Mouse (Mus musculus) left cerebral cortex, postnatal 4 days (tissue): ENCODE data around the gene Snx9. TPM values are rescaled to one million over a fixed set of nuclear protein-coding genes. Genes with fewer than 3 reads are reported as not detected.
A peak's percentile ranks its signal among the peaks of the same experiment; 100 is the strongest.

Source experiments
- DNase-seq: peaks from one replicate; pipeline ENCODE4 v3.0.0-alpha.2; 2022
- intact Hi-C: fragments of 180-260 bp; cut with DNase I; formaldehyde crosslinking; loops from one replicate; pipeline ENCODE4 v1.15.1; 2025
- total RNA-seq, 2 experiments: library from RNA; stranded (reverse); gene quantifications; 2 replicates each; pipeline ENCODE4 v1.2.3; 2021

The Snx9 gene
- total RNA-seq: 10 to 100 TPM; 10.2 to 10.4 TPM

- peak; percentile 74 for DNase-seq
- intact Hi-C loops: no loop called here
Observed at GRCm38 (mm10) chr17:5841128-5841942, at the start of gene Snx9. Gene Snx9 (plus strand): TSS chr17:5841329.

GRCm38 (mm10) chr17:5792164-5792791 lies 48.9 kb upstream of the Snx9 start:
- intact Hi-C loops: loop anchor here (10.0 kb wide), 1 partner anchor 213 kb away; no protein-coding TSS in a partner anchor

DNA sequence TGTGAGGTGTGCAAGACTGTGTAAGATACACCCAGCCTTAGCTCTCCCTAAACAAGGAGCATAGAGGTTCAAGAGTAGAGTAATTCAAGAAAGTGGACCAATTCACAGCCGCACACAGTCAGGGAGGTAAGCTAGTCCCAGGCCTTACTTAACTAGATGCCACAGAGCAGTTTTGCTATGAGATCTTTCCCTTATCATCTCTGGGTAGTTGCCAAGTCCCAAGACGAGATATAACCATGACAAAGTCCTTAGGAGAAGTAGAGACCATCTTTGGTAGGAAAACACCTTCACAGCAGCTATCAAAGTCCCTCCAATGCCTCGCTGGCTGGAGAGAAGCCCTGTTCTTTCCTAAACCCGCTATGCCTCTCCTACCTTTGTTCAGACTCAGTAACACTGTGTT lies 47.5 kb upstream of the Snx9 start:
- intact Hi-C loops: loop anchor here (10.0 kb wide), 1 partner anchor 211 kb away; no protein-coding TSS in a partner anchor
- no peak for DNase-seq

More at GRCm38 (mm10) chr17:5792164-5792791, 48.9 kb upstream of the Snx9 start:
- no peak for DNase-seq

DNA sequence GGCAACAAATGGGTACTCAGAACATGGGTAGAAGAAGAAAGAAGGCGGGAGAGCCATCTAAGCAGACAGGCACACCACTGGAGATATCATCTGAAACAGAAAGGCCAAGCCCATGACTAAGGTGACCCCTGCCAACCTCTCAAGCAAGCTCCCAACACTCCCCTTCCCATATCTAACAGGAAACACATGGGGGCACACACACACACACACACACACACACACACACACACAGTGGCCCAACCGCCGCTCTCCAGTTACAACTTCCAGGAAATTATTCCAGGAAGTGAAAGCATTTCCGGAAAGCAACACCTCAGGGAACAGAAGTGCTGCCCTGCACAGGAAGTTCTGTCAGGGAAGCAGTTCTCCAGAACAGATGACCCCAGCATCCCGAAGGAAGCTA lies 46.9 kb upstream of the Snx9 start:
- intact Hi-C loops: loop anchor here (10.0 kb wide), 1 partner anchor 211 kb away; no protein-coding TSS in a partner anchor
- no peak for DNase-seq

DNA sequence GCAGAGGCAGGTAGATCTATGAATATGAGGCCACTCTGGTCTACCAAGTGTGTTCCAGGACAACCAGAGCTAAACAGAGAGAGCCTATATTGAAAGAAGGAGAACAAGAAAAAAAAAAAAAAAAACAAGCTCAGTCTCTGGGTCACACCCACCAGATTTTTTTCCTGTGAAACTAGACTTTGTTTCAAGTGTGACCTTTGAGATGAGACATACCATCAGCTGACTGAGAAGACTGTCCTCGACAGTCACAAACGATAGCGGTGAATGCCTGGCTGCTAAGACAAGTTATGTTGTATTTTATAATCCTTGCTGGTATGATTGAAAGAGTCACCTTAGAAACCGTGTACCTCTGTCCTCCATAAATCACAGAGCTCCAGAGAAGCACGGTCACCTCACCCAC lies 45.8 kb upstream of the Snx9 start:
- intact Hi-C loops: loop anchor here (5.0 to 10.0 kb wide), 2 partner anchors 127 to 209 kb away; no protein-coding TSS in a partner anchor
- no peak for DNase-seq

GRCm38 (mm10) chr17:5795878-5796277 lies 45.3 kb upstream of the Snx9 start:
- DNase-seq: peak; percentile 67
- intact Hi-C loops: loop anchor here (2.0 to 10.0 kb wide), 3 partner anchors 91 to 209 kb away; no protein-coding TSS in a partner anchor

GRCm38 (mm10) chr17:5797124-5797760 lies 43.9 kb upstream of the Snx9 start:
- peak; percentile 48 for DNase-seq
- intact Hi-C loops: loop anchor here (2.0 to 10.0 kb wide), 3 partner anchors 90 to 208 kb away; no protein-coding TSS in a partner anchor

DNA sequence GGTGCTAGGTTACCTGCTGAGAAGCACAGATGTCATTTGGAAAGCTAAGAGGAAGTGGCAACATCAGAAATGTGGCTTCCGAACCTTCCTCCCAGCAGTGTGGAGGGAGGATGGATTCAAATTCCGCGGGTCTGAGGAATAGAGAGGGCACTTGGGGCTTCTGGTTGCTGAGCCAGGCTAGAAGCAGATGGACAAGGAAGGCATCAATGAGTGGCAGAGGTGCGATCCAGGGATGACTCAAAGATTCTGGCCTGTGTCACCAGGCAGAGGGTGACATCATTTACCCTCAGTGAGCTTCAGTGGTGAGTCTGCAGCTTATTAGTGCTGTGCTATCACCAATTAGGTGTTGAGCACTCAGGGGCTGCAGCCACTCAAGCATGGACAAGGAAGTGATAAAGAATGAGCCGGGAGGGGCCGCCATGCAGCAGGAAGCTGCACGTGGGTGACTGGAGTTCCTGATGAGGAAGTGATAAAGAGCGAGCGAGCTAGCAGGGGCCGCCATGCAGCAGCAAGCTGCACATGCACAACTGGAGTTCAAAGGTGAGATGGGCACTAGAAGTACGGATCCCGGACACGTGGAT lies 42.8 kb upstream of the Snx9 start:
- intact Hi-C loops: loop anchor here (5.0 to 10.0 kb wide), 2 partner anchors 124 to 206 kb away; no protein-coding TSS in a partner anchor
- DNase-seq: no peak

DNA sequence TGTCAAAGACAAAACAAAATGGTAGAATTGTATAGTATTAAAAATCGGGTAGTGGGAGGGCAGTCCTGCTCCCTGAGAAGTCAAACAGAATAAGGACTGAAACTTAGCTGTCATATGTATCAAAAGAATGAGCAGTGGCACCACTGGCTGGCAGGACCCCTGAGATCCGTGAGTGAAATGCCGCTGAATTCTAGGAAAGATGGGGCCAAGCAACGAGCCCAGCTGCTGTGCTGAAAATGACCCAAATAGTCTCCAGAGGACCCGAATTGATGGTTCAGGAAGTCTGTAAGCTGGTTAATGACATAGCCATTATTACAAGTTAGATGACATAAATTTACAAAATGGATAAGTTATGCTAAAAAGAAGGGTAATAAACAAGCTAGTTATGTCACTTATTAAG lies 42.2 kb upstream of the Snx9 start:
- no peak for DNase-seq
- intact Hi-C loops: loop anchor here (5.0 to 10.0 kb wide), 2 partner anchors 123 to 206 kb away; no protein-coding TSS in a partner anchor

GRCm38 (mm10) chr17:5799396-5800021 lies 41.6 kb upstream of the Snx9 start:
- no peak for DNase-seq
- intact Hi-C loops: loop anchor here (5.0 to 10.0 kb wide), 2 partner anchors 123 to 205 kb away; no protein-coding TSS in a partner anchor

DNA sequence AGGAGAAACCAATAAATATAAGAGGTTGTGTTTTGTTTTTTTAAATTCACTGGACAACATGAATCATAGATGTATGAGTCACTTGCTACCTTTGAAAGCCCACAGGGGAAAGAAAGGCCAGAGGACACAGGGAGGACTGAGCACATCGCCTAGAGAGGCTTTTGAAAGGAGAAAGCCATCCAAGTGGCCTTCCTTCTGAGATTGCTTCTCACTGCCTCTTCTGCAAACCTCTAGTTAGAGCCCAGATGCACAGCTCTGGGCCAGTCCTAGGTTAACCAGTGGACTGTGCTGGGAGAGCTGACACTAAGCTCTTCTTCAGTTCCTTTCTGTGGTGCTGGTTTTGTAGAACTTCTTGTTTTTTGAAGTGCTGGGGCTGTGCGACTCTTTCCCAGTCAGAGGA lies 40.9 kb upstream of the Snx9 start:
- intact Hi-C loops: no loop called here
- DNase-seq: no peak

DNA sequence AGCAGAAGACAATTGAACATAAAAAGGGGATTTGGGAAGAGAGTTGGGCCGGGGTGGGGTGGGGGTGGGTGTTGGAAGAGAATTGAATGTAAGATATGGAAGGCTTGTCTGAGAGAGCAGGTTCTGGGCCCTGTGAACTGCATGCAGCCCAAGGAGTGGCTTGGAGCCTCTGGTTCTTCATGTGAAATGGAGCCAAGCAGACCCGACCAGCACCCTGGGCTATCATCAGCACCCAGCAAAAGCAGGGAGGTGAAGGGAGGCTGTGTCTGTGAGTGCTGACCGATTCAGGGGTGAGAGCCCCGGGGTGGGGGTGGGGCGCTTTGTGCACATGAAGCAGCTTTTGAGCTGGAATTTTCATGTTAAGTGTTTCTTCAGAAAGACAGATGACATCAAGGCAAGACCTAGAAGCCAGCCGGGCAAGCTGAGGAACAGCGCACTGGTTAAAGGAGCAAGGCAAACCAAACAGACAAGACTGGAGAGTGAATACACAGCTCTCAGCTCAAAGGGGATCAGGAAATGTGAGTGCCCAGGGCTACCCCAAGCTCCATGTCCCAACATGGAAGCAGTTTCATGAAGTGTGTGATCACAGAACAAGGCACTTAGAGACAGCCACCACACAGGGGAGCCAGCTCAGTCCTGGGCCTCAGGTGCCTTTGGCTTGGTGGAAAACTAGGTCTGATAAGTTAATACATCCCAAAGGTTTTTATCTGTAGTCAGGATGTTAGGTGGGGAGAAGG lies 40.1 kb upstream of the Snx9 start:
- intact Hi-C loops: no loop called here
- DNase-seq: no peak

- no peak for DNase-seq
- intact Hi-C loops: no loop called here
Observed at GRCm38 (mm10) chr17:5801761-5802655, 39.1 kb upstream of the Snx9 start.

- no peak for DNase-seq
- intact Hi-C loops: no loop called here
Observed at GRCm38 (mm10) chr17:5802656-5802955, 38.5 kb upstream of the Snx9 start.

DNA sequence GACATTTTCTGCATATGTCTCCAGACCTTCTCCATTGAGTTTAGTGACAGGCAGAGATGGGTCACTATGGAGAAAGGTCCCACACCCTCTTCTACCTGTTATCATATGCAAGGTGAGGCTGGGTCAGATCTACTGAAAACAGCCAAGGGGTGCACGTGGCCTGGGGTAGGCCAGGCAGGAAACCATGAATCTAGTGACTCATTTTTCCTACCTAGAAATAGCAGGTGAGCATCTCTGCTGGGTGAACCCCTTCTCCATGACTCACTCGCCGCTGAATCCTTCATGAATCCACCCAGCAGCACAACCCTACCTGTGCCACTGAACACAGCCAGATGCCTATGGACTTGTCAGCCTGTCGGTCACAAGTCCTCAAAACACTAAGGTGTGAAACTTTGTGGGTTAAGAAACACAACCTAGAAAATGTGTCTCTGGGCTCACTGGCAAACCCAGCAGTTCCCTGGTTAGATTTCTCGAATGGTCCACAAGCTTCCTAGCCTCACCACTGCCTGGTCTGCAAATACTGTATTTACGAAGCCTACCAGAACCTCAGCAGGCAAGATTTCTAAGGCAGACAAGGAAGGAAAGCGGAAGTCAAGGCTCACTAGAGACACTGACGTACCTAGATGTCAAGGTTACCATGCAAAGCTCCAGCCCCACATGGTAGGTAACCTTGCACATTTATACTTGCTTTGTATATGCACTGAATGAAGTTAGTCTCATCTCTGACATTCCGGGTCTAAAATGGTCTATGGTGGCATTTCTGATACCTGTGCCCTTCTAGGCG lies 37.7 kb upstream of the Snx9 start:
- intact Hi-C loops: no loop called here
- no peak for DNase-seq

DNA sequence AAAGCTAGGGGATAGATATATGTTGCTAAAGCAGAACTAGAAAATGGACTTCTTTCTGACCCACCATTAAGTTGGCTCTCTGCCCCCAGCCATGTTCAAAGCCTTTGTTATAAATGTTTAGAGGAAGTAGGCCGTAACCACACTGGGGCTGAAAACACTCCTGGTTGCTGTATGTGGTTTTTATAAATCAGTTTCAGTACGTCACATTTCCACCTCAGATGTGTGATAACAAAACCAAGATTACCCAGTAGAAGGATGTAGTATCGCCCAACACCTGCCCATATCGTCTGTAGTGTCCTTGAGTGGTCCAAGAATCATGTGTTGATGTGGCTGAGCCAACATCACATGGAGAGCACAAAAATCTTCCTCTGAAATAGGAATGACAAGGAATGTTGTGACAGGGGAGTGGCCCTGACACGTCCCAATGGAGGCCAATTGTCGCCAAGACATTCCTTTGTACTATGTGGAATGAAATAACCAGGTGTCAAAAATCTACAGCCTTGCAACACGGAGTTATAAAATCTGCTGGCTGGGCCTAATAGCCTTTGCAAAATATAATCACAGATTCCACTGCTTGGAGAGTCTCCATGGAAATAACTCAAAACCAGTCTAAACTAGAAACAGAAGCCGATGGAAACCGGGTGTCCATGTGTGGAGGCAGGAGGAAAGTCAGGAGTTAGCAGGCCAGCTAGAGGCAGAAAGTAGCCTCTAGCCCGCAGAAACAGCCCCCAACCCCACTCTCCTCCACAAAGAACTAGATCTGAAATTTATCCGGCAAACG lies 36.6 kb upstream of the Snx9 start:
- intact Hi-C loops: no loop called here
- no peak for DNase-seq
